Mouse (Mus musculus) MEL (cell line): ENCODE results near the gene Dse. TPM values are rescaled to one million over a fixed set of nuclear protein-coding genes. Genes with fewer than 3 reads are reported as not detected.

Experiments
- polyA plus RNA-seq, 2 experiments: library from polyadenylated mRNA; stranded (reverse) in 1 of 2; unstranded in 1 of 2; fragments of >175 nt in 1 of 2; fragments of >200 nt in 1 of 2; gene quantifications; 2 replicates each; pipeline versions ENCODE4 v1.2.1 to v1.2.4; 2012; ENCODE audit warnings: low replicate concordance in 2 of 2, low read depth in 1 of 2; ENCODE audit not compliant: insufficient read length in 2 of 2, insufficient read depth in 1 of 2, missing spikeins in 1 of 2
- total RNA-seq: library from RNA; depleted of rRNA; stranded (reverse); fragments of 300-350 nt; gene quantifications from 2 replicates; pipeline ENCODE4 v1.2.3, GENCODE M21; 2012; rRNA removed

Gene Dse
- total and polyA plus RNA-seq, 3 experiments = not detected

Other genes starting within 250 kb of the Dse start
- 137 and 157 TPM in 2 replicates for gene Rwdd1, start 188.1 kb downstream of the Dse start, total RNA-seq
- gene Rwdd1, start 188.1 kb downstream of the Dse start, polyA plus RNA-seq = 100 to 1,000 TPM in 1 of 2 experiments, not detected in 1; 114 TPM
- gene Trappc3l, start 170.1 kb downstream of the Dse start, total RNA-seq = not detected in 2 replicates
- not detected for gene Trappc3l, start 170.1 kb downstream of the Dse start, polyA plus RNA-seq
- not detected in 2 replicates for gene Calhm4, start 163.4 kb downstream of the Dse start, total RNA-seq
- gene Calhm4, start 163.4 kb downstream of the Dse start, polyA plus RNA-seq = not detected
- not detected in 2 replicates for gene Calhm5, start 111.2 kb downstream of the Dse start, total RNA-seq
- not detected for gene Calhm5, start 111.2 kb downstream of the Dse start, polyA plus RNA-seq
- gene Calhm6, start 79.7 kb downstream of the Dse start, total RNA-seq = not detected in 2 replicates
- gene Calhm6, start 79.7 kb downstream of the Dse start, polyA plus RNA-seq = not detected
- 10.4 and 10.8 TPM in 2 replicates for gene Tspyl1, start 74.5 kb upstream of the Dse start, total RNA-seq
- 10 to 100 TPM in 1 of 2 experiments, not detected in 1; 16.3 TPM for gene Tspyl1, start 74.5 kb upstream of the Dse start, polyA plus RNA-seq
- gene Tspyl4, start 89.7 kb upstream of the Dse start, total RNA-seq = 0.04 and 0.07 TPM in 2 replicates
- gene Tspyl4, start 89.7 kb upstream of the Dse start, polyA plus RNA-seq = under 1 TPM in 1 of 2 experiments, not detected in 1; 0.08 TPM
- gene Col10a1, start 182.3 kb upstream of the Dse start, total RNA-seq = 0.03 TPM in 1 of 2 replicates, not detected in the other
- gene Col10a1, start 182.3 kb upstream of the Dse start, polyA plus RNA-seq = under 1 TPM in 1 of 2 experiments, not detected in 1; 0.07 TPM
- gene Nt5dc1, start 210.8 kb upstream of the Dse start, total RNA-seq = 8.9 and 9.2 TPM in 2 replicates
- gene Nt5dc1, start 210.8 kb upstream of the Dse start, polyA plus RNA-seq = 10 to 100 TPM in 1 of 2 experiments, not detected in 1; 11.5 TPM